Mouse (Mus musculus): ENCODE measurements around the gene Nell2.

- TF ChIP-seq ETS1 (conservative IDR thresholded peaks at IDR 0.05; ENCODE audit: low read depth, low read length) (no peak), ELF1 (IDR thresholded peaks at IDR 0.05; ENCODE audit: low read depth, low read length) (no peak), POLR2A (IDR thresholded peaks at IDR 0.05; ENCODE audit: low read depth, low read length) (no peak), EP300 (IDR thresholded peaks at IDR 0.05; ENCODE audit: low read length) (no peak), HCFC1 (IDR thresholded peaks at IDR 0.05; ENCODE audit: low read depth, low read length) (no peak), MAX (IDR thresholded peaks at IDR 0.05; ENCODE audit: low read length) (no peak), POLR2AphosphoS2 (IDR thresholded peaks at IDR 0.05; ENCODE audit: low read depth, low read length) (no peak), MAZ (IDR thresholded peaks at IDR 0.05; ENCODE audit: low read depth, low read length) (no peak), ZMIZ1 (IDR thresholded peaks at IDR 0.05; ENCODE audit: low read depth, low read length) (no peak), KAT2A (IDR thresholded peaks at IDR 0.05; ENCODE audit: insufficient replicate concordance, low read length) (no peak), JUND (conservative IDR thresholded peaks at IDR 0.05; ENCODE audit: low read depth, low read length) (no peak), RAD21 (IDR thresholded peaks at IDR 0.05; ENCODE audit: low read depth, low read length) (no peak), E2F4 (IDR thresholded peaks at IDR 0.05; ENCODE audit: insufficient replicate concordance, low read depth, low read length) (no peak), CTCF (conservative IDR thresholded peaks at IDR 0.05 in 1 of 2, IDR thresholded peaks at IDR 0.05 in 1 of 2; ENCODE audit: low read depth in 2 of 2, low read length in 2 of 2) (no peak)
Observed at GRCm38 (mm10) chr15:95333229-95333628, 195.1 kb downstream of the Nell2 start.

Data from CH12.LX (cell line).